Mouse (Mus musculus) ES-Bruce4 (cell line): ENCODE measurements around the gene Nfam1.

Experiments used
- CTCF ChIP-seq: IDR thresholded peaks from one replicate; pipeline ENCODE4 v1.8.1; 2011; ENCODE audit warnings: low read depth, low read length
- POLR2A ChIP-seq: IDR thresholded peaks from one replicate; pipeline ENCODE4 v1.8.1; 2011; ENCODE audit warnings: low read length; ENCODE audit not compliant: insufficient read depth

GRCm38 (mm10) chr15:83046730-83047129, 13.6 kb upstream of the Nfam1 start:
- TF ChIP-seq POLR2A (no peak), CTCF (no peak)
